Mouse (Mus musculus) testis, adult 2 months (tissue): ENCODE data around the gene Ppp4c.

Experiments used
- CTCF ChIP-seq: fragments of 200-500 bp; IDR thresholded peaks from 2 replicates; pipeline ENCODE4 v1.5.1; 2012; ENCODE audit warnings: low read depth, mild to moderate bottlenecking, inconsistent platforms, low read length, moderate library complexity; ENCODE audit not compliant: control insufficient read depth, insufficient read depth, insufficient replicate concordance
- POLR2A ChIP-seq: fragments of 200-500 bp; IDR thresholded peaks from 2 replicates; pipeline ENCODE4 v1.6.1; 2012; ENCODE audit warnings: low read depth, mild to moderate bottlenecking, inconsistent platforms, low read length, moderate library complexity; ENCODE audit not compliant: control insufficient read depth

DNA sequence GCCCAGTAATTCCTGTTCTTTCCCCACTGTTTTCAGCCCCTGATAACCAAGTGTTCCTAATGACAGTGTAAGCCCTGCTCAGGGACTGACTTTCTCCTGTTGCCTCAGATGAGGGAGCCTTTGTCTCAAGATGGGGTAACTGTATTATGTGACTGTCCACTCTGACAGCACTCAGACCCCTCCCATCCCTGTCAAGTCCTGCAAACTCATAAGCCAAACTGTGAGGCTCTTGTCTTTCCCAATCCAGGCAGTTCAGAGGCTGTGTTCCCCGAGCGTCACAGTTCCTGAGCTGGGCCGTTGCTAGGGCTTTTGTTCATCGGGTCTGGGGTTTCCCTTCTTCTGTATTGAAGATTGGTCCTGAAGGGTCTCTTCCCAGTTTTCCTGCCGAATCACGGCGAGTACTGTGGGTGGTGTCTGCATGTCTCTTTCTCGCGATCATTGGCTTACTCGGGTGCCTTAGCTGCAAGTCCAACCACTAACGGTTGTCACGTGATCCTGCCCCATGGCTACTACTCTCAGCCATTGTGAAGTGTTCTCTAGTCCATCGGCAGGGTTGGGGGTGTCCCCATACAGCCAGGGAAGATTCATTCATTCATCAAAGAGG, 52.1 kb downstream of the Ppp4c start:
- no peak for TF ChIP-seq CTCF
- no peak for TF ChIP-seq POLR2A
